Mouse (Mus musculus): ENCODE measurements around the gene Gng8. TPM values are rescaled to one million over a fixed set of nuclear protein-coding genes. Genes with fewer than 3 reads are reported as not detected.

Gng8 gene
- not detected for polyA plus RNA-seq (2017; shearing (Covaris generic))

DNA sequence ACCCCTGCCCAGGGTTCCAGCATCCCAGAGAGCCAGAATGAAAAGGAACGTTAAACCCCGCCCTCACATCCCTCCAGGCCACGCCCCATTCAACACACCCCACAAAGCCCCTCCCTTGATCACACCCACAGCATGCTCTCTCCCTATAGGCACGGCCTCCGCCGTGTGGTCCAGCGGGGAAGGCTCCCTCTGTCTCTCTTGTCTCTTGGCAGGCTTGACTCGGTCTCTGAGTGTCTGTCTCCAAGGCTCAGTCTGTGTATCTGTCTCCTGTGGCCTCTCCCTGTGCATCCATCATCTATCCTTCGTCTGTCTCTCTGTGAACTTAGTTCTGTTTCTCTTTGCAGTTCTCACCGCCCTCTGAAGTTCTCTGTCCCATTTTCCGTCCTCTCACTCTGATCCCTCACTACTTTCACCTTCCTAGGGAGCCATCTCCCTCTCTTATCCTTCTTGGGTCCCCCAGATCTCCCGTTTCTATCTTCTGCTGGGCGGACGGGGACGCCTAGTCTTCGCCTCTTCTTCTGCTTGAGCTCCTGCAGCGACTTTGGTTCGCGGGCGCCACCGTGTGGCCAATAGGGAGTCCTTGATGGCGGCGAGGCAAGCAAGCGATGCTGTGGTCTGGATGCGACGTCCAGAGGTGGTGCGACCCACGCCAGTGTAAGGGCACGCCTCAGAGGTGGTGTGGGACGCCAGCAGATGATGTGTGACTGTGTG, at the start of gene Gng8:
Gng8 (plus strand) TSS at position 146 of the 711 bp plus-strand sequence.
- peak; percentile 81 for ATAC-seq

DNA sequence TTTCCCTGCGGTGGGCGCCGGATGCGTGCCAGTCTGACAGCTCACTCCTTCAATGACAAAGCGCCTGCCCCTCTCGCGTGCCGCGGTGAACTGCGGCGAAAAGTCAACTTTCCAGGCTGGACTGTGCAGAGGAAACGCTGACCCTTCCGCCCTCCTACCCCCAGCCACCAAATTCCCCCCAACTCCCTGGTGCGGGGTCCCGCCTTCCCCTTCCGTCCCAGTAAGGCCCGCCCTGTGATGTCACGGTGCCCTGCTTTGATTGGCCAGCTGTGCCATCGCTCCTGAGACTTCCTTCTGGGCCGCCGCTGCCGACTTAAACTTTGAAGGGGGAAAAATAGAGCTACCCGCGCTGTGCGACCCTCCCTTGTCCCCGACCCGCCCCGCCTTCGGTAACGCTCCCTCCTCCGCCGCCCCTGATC, 48.9 kb upstream of the Gng8 start, which contains the start of gene Prkd2:
Prkd2 (plus strand) TSS at position 258 of the 419 bp plus-strand sequence.
- ATAC-seq = peak; percentile 33

DNA sequence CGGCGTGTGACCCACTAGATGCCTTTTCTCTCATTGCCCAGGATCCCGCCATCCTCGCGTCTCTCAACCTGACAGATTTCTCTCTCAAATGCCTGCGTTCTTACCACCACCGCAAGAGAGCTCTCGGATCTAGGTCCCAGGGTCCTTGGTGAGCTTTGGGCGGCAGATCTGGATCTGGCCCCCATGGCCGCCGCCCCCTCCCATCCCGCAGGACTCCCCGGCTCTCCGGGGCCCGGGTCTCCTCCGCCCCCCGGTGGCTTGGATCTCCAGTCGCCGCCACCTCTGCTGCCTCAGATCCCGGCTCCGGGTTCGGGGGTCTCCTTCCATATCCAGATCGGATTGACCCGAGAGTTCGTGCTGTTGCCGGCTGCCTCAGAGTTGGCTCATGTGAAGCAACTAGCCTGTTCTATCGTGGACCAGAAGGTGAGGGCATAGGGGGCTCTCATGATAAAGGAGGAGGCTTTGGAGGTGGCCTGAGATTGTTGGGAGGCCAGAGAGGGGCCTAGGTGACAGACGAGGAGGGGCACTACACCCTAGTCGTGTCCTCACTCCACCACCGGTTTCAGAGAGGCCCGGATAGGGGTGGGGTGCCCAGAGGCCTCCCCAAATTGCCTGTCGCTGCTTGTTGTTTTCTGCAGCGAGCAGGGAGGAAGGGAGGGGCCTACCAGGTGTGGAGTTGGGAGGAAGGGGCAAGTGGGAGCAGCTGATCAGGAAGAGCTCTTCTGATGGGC, 48.0 kb upstream of the Gng8 start:
- ATAC-seq = no peak

DNA sequence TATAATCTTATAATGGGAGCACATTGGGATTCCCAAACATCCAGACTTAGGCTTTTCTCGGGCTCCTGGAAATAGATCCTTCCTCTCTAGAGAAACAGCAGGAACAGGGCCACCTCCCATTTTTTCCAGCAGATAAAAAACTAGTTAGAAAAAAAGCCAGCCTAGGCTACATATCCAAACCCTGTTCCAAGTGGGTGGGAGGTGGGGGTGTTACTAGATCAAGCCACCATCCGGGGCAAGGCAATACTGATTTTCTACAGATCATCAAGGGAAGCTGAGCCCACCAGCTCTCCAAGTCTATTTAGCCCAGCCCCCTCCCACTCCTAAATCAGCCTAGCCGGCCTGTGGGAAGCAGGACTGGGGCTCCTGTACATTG, 46.9 kb upstream of the Gng8 start:
- no peak for ATAC-seq

GRCm38 (mm10) chr7:16845072-16845819, 46.3 kb upstream of the Gng8 start:
- ATAC-seq = peak; percentile 31

- ATAC-seq = no peak
Observed at GRCm38 (mm10) chr7:16845820-16846167, 45.8 kb upstream of the Gng8 start.

DNA sequence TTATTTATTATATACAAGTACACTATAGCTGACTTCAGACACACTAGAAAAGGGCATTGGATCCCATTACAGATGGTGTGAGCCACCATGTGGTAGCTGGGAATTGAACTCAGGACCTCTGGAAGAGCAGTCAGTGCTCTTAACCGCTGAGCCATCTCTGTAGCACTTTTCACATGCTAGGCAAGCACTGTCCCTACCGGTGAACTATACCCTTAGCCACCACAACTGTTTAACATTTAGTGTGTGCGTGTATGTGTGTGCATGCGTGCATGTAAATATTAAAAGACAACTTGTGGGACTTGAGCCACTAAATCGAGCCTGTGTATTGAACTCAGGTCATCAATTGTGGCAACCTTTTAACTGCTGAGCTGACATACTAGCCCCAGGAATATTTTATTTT, 44.8 kb upstream of the Gng8 start:
- ATAC-seq = no peak

DNA sequence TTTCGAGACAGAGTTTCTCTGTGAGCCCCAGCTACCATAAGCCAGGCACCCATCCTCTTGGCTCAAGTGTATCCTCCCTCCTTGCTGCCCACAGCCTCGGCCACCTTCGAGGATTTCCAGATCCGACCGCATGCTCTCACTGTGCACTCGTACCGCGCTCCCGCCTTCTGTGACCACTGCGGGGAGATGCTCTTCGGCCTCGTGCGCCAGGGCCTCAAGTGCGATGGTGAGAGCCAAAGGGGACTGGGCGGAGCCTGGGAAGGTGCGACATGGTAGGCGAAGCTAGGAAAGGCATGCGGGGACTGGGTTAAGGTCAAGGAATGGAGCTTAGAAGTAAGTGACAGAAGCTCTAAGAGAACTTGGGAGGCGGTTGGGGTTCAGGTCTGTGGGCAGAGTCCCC, 44.1 kb upstream of the Gng8 start:
- ATAC-seq = no peak

GRCm38 (mm10) chr7:16848579-16848978, 43.0 kb upstream of the Gng8 start:
- ATAC-seq = no peak

GRCm38 (mm10) chr7:16851636-16852035, 40.0 kb upstream of the Gng8 start:
- ATAC-seq = no peak

DNA sequence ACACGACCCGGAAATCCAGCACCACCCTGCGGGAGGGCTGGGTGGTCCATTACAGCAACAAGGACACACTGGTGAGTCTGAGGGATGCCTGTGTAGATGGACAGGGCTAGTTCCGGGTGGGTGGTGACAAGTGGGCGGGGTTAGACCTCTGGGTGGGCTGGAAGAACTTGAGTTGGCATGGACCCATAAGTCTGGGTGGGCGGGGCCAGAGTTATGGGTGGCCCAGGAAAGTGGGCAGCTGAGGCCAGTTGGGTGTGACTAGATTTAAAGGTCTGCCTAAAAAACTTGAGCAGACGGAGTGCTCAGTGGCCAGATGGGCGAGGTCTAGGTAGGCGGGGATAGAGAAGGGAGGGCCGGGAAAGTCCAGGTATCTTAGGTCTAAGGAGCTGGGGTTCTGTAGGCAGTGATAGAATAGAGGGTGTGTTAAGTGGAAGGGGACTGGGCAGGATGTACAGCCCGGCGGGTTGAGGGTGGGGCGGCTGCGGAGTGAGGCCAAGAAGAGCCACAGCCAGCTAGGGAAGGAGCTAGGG, 38.2 kb upstream of the Gng8 start:
- ATAC-seq = no peak

DNA sequence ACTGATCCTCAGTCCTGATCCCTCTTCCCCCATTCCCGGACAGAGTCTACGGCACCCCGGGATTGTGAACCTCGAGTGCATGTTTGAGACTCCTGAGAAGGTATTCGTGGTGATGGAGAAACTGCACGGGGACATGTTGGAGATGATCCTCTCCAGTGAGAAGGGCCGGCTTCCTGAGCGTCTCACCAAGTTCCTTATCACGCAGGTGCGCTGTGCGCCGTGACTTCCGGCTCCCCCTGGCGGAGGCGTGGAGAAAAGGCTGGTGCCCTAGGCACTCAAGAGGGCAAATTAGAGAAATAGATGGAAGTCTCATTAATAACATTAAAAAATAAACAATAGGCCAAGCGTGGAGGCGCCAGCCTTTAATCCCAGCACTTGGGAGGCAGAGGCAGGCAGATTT, 33.2 kb upstream of the Gng8 start:
- peak; percentile 44 for ATAC-seq

- ATAC-seq = peak; percentile 44
Observed at GRCm38 (mm10) chr7:16859902-16860651, 31.5 kb upstream of the Gng8 start.

DNA sequence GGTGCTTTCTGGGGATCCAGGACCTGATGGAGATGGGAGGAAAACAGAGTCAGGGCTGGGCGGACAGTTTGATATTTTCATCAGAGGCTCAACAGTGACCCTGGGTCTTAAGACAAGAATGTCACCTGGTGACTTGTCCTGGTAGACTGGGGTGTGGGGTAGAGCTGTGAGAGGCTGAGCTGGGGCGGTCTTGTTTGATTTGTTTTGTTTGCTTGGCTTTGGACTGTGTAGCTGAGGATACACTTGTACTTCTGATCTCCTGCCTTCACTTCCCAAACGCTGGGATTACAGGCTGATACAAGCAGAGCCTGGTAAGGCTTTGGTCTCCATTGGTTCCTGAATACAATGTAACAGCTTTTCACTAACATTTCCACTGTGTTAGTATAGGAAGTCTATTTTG, 24.1 kb upstream of the Gng8 start:
- ATAC-seq = no peak

GRCm38 (mm10) chr7:16869497-16869896, 22.1 kb upstream of the Gng8 start:
- no peak for ATAC-seq

GRCm38 (mm10) chr7:16871600-16871999, 20.0 kb upstream of the Gng8 start:
- ATAC-seq = no peak

- no peak for ATAC-seq
Observed at GRCm38 (mm10) chr7:16872478-16872877, 19.1 kb upstream of the Gng8 start.

- no peak for ATAC-seq
Observed at GRCm38 (mm10) chr7:16873392-16873791, 18.2 kb upstream of the Gng8 start.

- peak; percentile 42 for ATAC-seq
Observed at GRCm38 (mm10) chr7:16874190-16874589, 17.4 kb upstream of the Gng8 start.

- ATAC-seq = peak; percentile 87
Observed at GRCm38 (mm10) chr7:16874756-16875309, 16.8 kb upstream of the Gng8 start.

DNA sequence AGATGAGACGGTGACA, 16.5 kb upstream of the Gng8 start, which contains the start of gene Dact3:
Dact3 (plus strand) TSS at position 8 of the 16 bp plus-strand sequence.
- ATAC-seq = no peak

DNA sequence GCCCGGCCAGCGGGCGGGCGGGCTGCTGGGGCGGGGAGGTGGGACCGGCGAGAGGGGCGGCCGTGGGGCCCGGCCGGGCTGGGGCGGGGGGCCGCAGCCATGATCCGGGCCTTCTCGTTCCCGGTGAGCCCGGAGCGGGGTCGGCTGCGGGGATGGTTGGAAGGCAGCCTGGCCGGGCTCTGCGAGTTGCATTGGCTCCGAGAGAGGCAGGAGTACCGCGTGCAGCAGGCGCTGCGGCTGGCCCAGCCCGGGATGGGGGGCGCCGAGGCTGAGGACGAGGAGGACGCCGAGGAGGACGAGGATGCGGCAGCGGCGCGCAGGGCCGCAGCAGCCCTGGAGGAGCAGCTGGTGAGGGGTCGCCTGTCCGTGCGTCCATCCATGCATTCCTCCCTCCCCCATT, 16.3 kb upstream of the Gng8 start:
- no peak for ATAC-seq

DNA sequence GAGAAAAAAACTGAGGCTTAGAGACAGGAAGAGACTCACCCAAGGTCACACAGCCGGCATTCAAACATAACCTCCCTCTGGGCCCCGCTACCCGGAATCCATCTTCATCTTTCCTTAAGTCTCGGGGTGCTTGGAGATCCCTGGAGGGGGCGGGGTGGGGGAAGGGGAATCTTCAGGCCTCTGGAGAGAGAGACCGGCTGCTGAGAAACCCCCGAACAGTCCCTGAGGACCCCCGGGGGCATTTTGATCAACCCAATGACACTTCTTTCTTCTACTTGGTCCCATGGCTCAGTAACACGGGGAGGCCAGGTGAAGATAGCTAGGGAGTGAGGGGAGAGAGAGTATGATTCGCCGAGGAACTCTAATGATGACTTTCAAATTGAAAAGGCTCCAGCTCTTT, 15.6 kb upstream of the Gng8 start:
- no peak for ATAC-seq

All from activated CD4-positive, CD25-positive, alpha-beta regulatory T cell, adult 4 months (primary cell).